Mouse (Mus musculus): ENCODE results near the gene Msh5.
A peak's percentile ranks its signal among the peaks of the same experiment; 100 is the strongest.
"Not testable (repeated sequence)": the region's sequence is repeated elsewhere in the genome, so short reads cannot be mapped to it uniquely, and the experiment has no call there.

The Msh5 gene

DNA sequence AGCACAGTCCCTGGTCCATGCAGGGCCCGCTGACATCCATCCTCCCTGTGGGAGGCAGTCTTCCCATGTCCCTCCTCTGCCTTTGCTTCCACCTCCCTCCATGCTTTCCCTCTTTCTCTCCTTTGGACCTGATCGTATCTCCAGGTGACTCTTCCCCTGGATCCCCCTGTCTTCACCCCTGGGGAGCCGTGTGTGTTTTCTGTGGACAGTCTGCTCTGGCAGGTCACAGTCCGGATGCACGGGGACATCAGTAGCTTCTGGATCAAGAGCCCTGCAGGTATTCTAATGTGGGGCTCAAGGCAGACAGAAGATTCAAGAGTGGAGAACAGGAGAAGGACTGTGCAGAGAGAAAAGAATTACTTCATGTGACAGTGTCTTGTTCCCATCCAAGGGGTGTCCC is 23.3 kb downstream of the Msh5 start:
- DNase-seq, result no peak

DNA sequence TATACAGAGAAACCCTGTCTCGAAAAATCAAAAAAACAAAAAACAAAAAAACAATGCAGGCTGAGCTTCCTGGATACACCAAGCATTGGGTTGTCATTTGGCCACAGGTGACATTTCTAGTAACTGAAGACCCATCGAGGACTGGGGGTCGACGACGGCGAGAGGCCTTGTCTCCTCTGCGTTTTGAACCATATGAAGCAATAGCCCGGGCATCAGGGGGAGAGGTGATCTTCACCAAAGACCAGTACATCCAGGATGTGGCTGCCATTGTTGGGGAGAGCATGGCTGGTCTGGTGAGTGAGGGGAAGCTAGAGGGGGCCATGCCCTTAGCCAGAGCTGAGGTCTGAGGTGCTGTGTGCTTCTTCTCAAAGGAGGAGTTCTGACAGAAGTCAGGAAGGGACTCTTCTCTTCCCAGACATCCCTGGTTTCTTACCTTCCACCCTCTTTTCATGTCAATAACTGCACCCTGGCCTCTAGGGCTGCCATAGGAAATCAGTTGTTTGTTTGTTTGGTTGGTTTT is 23.9 kb downstream of the Msh5 start:
- DNase-seq, result peak in 1 of 2 experiments; percentile 13

DNA sequence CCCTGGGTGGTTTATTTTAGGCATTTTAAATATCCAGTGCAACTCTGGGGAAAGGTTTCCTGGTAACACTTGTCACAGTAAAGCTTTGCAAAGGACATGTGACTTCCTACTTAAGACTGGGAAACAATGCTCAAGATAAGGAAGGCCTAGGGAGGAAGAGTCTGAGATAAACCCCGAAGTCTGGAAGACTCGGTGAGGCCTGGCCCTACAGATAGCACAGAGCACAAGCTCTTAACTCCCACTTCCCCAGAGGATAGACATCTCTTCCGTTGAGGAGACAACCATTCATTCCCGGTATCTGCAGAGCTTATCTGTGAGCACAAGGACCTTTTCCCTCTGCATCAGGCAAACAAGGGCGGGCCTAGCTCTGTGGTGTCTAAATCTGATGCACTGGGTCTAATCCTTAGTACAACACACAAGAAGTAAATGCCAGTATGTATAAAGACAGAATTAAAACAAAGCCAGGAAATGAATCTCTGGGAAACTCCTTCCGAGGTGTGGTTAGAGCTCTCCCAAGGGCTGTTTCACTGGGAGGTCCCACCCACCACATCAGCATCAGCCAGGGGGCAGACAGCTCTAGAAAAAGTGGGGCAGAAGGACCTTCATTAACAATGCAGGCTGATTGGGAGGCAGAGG is 24.6 kb downstream of the Msh5 start:
- peak in 1 of 2 experiments; percentile 38 for DNase-seq

DNA sequence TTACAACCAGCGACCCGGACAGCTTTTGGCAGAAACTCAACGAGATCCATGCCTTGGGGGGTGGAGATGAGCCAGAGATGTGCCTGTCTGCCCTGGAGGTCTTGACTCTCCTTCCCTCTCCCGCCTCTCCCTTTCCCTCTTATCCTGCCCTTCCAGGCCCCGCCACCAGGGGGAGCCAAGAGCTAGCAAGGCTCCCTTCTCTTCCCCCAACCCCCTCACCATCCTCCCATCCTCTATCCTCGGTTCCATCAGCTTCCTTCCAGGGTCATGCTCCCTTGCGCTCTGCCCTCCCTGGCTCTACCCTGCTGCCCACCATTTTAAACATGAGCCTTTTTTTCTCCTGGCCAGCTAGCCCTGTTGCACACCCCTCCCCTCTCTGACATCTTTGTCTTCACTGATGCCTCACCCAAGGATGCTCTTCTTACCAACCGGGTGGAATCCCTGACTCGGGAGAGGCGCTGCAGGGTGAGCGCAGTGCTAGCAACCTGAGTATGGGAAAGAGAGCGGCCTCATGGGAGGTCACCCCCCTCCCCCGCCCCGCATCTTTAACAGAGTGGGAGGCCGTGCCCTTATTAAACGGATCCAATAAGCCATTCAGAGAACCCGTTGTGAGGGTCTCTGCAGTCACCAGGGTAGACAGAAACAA is 25.3 kb downstream of the Msh5 start:
- peak; percentile 88 to 95 for DNase-seq

DNA sequence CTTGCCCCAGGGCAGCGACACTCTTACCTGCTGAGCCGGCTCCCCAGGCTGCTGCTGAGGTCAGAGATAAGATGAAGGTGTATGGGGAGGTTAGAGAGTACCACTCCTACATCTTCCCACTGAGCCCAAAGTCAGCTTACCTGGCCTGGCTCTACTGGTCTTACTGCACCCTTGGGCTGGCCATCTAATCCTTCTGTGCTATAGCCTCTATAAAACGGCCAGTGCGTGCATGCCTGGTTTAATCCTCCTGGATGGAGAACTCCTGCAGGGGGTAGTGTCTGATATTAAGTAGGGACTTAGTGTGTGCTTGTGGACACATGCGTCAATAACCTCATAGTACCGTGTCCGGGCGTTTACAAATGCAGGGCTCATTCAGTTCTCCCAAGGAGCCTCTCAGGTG is 26.0 kb downstream of the Msh5 start:
- peak in 1 of 2 experiments; percentile 26 for DNase-seq

DNA sequence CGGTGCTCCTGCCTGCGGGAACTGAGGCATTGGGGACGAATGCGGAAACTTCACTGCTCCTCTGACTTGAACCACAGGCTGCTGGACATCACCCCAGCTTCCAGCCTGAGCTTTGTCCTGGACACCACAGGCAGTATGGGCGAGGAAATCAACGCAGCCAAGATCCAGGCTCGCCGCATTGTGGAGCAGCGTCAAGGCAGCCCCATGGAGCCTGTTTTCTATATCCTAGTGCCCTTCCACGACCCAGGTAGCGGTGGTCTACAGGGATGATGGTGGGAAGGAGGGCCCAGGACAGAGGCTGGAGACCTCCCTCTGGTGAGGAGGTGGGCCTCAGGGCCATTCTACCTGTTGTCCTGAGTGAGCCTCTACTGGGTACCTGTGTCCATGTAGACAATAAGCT is 26.7 kb downstream of the Msh5 start:
- DNase-seq, result peak in 1 of 2 experiments; percentile 30

DNA sequence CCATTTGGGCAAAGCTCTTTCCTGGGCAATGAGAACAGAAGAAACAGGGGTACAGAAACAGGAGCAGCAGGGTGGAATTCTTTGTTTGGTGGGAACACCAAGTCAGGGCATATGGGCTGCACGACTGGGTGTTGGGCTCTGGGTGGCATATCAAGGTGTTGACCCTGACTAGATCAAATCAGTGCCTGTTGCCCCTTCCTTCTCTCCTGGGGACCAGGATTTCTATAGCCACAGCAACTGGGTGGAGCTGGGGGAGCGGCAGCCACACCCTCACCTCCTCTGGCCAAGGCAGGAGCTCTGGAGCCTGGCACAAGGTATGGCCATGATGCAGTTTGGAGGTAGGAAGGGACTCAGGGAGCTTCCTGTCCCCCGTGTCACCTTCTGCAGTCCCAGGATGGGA is 28.4 kb downstream of the Msh5 start:
- DNase-seq, result no peak

DNA sequence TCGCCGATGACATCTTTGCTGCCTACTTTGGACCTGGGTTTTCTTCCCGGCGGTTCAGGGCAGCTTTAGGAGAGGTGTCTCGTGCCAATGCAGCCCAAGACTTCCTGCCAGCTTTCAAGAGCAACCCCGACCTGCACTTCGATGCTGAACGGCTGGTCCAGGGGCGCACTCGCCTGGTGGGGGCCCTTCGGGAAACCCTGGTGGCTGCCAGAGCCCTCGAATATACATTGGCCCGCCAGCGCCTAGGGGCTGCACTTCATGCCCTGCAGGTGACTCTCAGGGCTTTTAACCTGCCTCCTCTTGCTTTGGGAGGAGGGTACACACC is 28.9 kb downstream of the Msh5 start:
- DNase-seq, result no peak

DNA sequence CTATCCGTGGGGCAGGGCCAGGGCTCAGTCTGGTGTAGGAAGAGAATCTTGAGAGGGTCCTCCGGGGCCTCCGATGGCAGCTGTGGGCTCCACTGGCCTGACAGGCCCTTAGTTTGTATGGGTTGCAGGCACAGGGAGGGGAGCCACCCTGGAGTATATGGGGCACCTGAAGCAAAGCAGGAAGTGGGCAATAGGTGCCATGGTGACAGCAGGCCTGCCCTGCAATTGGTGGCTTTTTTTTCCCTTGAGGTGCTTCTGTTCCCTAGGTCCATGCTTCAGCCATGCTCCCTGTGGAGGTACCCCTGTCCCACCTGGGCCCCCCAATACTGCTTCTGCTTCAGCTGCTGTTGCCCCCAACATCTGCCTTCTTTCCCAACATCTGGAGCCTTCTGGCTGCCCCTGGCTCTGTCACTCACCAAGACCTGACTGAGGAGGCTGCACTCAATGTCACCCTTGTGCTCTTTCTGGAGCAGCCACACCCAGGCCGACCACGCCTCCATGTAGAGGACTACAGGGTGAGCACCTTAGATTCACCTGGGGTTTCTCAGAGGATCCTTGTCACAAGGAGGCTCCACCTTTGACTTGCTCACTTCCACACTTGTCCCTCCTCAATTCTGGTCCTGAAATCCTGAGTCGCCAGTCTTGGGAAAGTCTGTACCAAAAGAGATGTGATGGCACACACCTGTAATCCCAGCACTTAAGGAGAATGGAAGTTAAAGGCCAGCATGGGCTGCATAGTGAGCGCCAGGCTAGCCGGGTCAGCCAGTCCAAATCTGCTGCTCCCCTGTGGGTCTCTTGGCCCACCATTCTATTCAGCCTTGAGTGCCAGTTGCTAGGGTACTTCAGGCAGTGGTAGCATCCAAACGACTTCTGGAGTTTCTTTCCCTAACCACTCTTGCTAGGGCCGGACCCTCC is 29.5 kb downstream of the Msh5 start:
- peak in 1 of 2 experiments; percentile 31 for DNase-seq

DNA sequence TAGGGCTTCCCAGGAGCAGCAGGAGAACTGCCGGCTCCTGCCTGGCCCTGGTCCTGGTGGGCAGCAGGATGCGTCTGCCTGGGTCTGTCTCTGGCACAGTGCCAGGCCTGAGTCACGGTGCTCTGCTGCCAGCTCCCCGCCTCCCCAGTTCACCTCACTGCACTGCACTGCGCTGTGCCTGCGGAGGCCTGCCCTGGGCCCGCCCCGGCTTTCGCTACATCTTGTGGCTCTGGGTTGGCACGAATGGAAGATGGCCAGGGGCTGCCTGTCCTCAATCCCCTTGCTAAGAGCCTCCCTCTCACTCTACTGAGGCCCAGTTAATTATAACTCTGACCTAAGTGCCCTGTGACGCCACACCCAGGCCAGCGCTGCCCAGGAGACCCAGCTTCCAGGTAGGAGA is 30.2 kb downstream of the Msh5 start, which contains the start of gene Vwa7:
Vwa7 (plus strand) TSS at position 204 of the 400 bp plus-strand sequence.
- peak; percentile 27 to 64 for DNase-seq

DNA sequence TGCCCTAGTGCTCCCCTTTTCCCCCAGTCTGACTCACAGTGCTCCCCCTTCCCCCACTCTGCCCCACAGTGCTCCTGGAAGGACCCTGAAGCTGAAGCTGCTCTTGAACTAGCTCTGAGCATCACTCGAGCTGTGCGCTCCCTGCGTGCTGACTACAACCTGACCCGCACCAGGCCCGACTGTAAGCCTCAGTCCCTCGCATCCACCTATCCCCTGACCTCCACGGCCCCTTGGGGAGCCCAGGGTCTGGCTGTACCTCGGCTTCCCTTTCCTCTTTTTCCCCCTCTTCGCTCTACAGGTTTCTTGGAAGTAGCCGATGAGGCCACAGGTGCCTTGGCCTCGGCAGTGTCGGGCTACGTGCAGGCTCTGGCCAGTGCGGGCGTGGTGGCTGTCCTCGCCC is 31.2 kb downstream of the Msh5 start:
- DNase-seq, result no peak

DNA sequence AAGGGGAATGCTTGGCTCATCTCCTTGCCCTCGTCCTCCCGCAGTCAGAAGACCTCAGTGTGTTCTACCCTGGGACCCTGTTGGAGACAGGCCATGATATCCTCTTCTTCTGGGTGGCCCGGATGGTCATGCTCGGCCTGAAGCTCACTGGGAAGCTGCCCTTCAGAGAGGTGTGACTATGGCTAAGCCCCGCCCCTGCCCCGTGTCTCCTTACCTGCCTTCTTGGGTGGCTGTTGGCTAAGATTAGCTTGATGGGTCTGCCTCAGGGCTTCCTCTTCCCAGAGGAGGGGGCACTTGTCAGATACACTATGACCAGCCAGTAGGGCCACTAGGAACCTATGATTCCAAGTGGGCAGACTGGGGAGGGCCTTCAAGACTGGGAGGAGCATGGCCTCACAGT is 33.3 kb downstream of the Msh5 start:
- no peak for DNase-seq

DNA sequence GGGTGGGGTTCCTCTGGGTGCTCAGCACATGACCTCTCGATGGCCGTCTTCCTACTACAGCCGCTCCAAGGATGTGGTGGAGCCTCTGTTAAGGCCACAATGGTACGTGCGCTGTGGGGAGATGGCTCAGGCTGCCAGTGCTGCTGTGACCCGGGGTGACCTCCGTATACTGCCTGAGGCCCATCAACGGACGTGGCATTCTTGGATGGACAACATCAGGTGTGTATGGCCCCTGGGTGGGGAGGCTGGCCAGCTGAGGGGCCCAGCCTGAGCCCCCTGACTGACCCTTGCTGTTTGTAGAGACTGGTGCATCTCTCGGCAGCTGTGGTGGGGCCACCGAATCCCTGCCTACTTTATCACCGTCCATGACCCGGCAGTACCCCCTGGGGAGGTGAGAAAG is 34.1 kb downstream of the Msh5 start:
- DNase-seq, result peak in 1 of 2 experiments; percentile 30

DNA sequence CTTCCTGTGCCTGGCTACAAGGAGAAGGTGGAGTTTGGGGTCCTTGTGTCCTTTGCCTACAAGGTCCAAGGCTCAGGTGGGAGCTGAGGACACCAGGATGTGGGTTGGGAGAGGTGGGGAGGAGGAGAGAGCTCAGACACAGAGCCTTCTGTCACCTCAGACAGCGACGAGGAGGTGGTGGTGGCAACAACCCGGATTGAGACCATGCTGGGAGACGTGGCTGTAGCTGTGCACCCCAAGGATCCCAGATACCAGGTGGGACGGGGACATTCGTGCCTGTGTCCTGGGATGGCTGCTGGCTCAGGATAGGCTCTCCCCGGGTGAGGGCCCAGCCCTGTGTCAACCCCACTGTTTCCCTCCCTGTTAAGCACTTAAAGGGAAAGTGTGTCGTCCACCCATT is 35.1 kb downstream of the Msh5 start:
- DNase-seq, result no peak

DNA sequence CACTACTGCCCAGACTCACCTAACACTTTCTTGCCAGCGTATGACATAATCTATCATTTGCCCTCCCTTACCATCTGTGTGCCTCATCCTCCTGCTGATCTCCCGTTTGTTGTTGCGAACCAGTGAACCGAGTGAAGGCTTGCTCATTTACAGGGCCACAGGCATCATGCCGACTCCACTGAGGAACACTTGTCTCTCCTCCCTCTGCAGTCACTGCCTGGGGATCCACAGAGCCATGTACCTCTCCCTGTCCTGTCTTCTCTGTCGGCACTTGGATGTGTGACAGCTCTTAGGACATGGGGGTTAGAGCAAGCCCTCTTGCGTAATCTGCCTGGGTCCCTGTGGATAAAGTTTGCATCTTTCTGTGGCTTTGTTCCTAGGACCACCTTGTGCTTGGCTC is 37.0 kb downstream of the Msh5 start:
- peak in 1 of 2 experiments; percentile 13 for DNase-seq

DNA sequence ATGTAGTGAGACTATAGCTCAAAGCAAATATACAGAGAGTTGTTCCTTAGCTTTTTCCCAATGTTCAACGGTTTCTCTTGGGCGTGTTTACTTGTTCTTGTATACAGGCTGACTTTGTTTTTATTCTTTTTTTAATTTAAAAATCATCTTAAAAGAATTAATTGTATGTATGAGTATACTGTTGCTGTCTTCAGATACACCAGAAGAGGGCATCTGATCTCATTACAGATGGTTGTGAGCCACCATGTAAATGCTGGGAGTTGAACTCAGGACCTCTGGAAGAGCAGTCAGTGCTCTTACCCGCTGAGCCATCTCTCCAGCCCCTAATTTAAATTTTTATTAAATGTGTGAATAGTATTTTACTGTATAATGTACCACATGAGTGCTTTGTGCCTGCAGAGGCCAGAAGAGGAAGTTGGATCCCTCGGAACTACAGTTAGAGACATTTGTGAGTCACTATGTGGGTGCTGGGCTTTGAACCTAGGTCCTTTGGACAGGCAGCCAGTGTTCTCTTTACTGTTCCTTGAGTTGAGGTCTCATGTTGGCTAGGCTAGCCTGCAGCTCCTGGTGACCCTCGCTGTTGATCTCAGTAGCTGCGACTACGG is 39.1 kb downstream of the Msh5 start:
- DNase-seq, result no peak

DNA sequence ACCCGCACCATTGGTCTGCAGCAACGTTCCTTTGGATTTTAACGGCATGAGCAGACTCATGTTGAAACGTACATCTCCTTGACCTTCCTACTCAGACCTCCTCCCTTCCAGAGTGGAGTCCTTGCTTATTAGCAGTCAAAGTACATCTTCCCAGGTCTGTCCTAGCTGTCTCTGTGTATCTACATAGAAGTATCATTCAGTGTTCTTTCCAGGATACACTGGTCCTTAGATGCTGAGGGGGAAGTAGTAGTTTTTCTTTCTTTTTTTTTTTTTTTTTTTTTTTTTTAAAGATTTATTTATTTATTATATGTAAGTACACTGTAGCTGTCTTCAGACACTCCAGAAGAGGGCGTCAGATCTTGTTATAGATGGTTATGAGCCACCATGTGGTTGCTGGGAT is 40.6 kb downstream of the Msh5 start:
- not testable (repeated sequence) for DNase-seq

DNA sequence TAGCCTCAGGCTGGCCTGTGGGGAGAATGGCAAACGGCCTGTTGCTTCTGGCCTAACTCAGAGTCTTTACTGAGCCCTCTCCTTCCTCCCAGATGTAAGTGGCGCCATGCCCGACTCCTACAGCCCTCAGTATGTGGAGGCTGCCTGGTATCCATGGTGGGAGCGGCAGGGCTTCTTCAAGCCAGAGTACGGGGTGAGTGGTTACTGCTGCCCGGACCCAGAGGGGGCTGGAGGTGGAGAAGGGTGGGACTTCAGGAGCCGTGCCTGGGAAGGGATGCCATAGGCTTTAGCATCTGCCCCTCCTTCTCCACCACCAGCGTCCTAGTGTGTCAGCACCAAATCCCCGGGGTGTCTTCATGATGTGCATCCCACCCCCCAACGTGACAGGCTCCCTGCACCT is 41.4 kb downstream of the Msh5 start:
- no peak for DNase-seq

DNA sequence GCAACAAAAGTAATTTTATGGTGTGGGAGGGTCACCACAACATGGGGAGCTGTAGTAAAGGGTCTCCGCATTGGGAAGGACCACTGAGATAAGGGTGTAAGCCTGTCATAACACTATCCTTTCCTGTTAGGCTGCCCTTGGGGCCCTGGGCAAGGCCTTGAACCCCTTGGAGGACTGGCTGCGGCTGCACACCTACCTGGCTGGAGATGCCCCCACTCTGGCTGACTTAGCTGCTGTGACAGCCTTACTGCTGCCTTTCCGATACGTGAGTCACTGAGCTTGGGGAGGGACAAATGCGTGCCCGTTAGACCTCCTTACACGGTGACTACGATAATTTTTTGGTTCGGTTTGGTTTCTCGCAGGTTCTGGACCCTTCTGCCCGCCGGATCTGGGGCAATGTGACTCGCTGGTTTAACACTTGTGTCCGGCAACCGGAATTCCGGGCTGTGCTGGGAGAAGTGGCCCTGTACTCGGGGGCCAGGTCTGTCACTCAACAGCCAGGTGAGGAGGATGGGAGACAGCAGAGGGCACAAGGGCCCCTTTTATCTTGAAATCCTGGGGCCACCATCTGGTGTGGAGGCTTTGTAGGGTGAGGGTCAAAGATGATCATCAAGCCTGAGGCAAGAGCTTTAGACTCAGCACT is 42.3 kb downstream of the Msh5 start:
- no peak for DNase-seq

DNA sequence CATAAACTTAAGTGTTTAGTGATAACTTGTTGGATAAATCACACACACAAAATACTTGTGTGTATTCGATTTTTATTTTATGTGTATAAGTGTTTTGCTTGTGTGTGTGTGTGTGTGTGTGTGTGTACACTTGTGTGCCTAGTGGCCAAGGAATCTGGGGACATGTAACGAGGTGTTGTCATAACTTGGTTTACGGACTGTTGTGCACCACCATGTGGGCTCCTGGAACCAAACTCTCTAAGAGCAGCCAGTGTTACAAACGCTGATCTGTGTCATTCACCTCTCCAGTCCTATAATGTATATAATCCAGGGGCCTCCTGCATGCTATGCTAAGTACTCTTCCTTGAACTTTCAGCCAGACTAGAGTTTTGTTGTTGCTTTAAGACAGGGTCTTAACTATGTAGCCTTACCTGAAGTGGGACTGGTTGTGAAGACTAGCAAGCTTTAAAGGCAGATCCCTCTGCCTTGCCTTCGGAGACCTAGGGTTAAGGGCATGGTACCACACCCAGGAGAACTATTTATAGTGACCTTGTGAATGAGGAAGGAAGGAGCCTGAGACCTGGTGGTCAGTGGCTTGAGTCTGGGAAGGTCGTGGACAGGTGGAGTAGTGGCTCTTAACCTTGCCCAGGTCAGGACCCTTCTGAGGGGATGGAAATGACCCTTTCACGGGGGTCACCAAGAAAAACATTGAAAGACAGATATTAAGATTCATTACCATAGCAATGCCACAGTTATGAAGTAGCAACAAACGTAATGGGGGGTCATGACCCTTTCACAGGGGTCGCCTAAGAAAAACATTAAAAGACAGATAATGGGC is 43.3 kb downstream of the Msh5 start:
- no peak for DNase-seq

DNA sequence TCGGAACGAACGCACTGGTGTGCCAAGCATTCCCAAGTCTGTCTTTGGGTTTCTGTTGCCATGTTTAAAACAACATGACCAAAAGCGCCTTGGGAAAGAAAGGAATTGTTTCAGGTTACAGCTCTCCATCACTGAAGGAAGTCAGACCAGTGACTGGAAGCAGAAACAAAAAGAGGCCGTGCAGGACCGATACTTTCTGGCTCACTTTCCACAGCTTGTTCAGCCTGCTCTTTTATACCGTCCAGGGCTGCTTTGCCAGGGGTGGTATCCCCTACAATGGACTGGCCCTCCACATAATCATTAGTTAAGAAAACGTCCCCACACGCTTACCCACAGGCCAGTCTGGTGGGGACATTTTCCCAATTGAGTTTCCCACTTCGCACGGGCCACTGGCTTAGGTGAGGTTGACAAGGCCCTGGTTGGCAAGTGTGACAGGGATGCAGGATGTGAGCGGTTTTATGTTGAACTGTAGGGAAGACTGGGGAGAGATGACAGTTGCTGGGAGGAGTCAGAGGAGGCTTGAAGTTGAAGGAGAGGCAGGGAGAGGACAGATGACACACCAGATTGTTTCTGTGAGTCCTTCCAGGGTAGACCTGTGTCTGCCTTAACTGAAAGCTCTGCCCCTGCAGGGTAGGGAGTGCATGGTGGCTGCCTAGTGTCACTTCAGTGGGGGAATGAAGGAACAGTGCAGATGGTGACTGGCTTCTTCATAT is 44.2 kb downstream of the Msh5 start:
- no peak for DNase-seq

All from kidney, postnatal 25 days (tissue).